Mouse (Mus musculus) spleen, adult 2 months (tissue): Measurements from ENCODE around the gene Pou2f2.

ENCODE experiments used
- CTCF ChIP-seq: fragments of 200-500 bp; IDR thresholded peaks from 2 replicates; pipeline ENCODE4 v1.5.1; 2011; ENCODE audit warnings: mild to moderate bottlenecking, inconsistent platforms; ENCODE audit not compliant: insufficient read depth, insufficient read length, insufficient replicate concordance; ENCODE audit errors: extremely low read depth
- POLR2A ChIP-seq: fragments of 200-500 bp; IDR thresholded peaks from 2 replicates; pipeline ENCODE4 v1.6.1; 2011; ENCODE audit warnings: low read depth, low read length, inconsistent platforms

DNA sequence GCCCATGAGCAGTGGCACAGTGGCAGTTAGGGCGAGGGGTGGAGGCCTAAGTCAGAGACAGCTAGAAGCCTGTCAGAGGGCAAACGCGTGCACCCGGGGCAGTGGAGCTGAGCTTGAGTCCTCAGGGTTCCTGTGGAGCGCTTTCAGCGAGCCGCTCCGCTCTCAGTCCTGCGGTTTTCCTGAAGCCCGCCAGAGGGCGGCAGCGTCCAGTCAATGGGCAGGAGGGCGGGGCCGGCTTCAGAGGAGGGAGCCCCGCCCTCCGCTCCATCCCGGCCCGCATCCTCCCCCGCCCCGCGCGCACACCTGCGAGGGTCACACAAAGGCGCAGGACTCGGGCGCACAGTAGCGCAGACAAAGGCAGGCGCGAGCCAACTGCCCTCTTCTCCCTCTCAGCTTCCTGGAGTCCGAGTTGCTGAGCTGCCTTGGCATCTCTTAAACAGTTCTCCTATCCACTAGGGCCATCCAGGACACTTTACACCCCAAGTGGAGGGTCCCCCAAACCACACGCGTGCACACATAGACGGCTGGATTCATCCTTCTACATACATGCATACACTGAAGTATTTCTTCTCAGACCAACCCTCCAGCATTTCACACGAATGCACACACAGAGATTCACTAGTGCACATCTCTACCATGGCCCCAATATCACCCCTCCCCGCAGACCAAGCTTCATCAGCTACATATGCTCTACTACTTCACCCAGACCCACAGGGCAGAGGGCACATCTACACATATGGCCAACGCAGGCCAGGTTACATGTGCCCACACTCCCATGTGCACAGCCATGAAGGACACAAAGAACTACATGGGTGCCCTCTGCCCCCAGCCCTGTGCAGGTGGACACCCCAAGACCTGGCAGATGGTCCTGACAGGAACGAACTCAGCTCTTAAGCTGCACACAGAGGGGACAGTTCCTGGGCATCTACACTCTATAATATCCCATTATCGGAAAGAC, 46.2 kb downstream of the Pou2f2 start:
- TF ChIP-seq CTCF (peak; percentile 92), POLR2A (no peak)
